Mouse (Mus musculus): ENCODE results near the gene Hist3h2a. TPM values are rescaled to one million over a fixed set of nuclear protein-coding genes. Genes with fewer than 3 reads are reported as not detected.

Hist3h2a gene
- polyA plus RNA-seq, 1 experiment = 14.8 TPM

DNA sequence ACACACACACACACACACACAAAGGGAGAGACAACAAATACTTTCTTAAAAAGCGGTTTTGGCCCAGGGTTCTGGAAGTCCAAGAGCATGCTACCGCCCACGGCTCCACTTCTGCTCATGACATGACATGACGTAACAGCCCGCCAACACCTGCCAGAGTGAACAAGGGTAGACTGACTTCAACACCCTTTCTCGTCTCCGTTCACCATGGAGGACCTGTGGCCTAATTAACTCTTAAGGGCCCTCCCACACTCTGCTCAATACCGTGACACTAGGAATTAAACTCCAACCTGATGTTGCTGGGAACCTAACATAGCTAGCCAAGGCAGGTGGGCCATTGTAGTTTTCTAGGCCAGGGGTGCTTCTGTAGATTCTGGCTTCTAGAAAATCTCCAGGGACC lies 14.5 kb downstream of the Hist3h2a start:
- TF ChIP-seq POLR2A (IDR thresholded peaks at IDR 0.05; ENCODE audit: low read depth, low read length) (no peak), CTCF (IDR thresholded peaks at IDR 0.05; ENCODE audit: extremely low read depth, insufficient read depth, insufficient read length, insufficient replicate concordance) (no peak)
- Histone ChIP-seq H3K27me3 (ENCODE audit: control insufficient read depth, insufficient read depth, low read length) (no peaks in the 10 kb centered on the region), H3K4me3 (ENCODE audit: extremely low read depth, insufficient read depth, insufficient read length) (no peak overlapping the region), H3K36me3 (ENCODE audit: control insufficient read depth, insufficient read depth, low read length) (peaks cover 6% of the 10 kb centered on the region), H3K27ac (ENCODE audit: insufficient read depth, low read length) (no peak overlapping the region), H3K4me1 (ENCODE audit: control insufficient read depth, insufficient read depth, insufficient read length) (no peaks in the 10 kb centered on the region)
- WGBS = 89% methylated on average over 8 of the region's 8 CpGs
- no peak for DNase-seq (ENCODE audit: low read depth in 1 of 2, low spot score in 2 of 2)

DNA sequence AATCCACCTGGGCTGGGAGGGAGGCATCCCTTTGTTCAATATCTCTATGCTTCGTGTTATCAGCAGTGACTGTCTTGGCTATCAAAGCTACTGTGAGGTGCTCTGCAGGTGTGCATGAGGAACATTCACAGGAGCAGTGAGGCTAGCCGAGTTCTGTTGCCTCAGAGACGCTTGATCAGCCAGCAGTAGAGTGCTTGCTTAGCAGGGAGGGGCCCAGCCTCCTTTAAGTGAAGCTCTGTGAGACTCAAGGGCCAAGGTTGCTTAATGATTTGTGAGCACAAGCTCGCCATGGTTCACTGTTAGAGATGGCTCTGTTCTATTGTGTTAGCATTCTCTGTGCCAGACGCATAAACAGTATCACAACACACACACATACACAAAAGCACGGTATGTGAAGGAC lies 15.2 kb downstream of the Hist3h2a start:
- Histone ChIP-seq H3K4me1 (ENCODE audit: control insufficient read depth, insufficient read depth, insufficient read length) (no peaks in the 10 kb centered on the region), H3K4me3 (ENCODE audit: extremely low read depth, insufficient read depth, insufficient read length) (no peak overlapping the region), H3K27ac (ENCODE audit: insufficient read depth, low read length) (no peak overlapping the region), H3K27me3 (ENCODE audit: control insufficient read depth, insufficient read depth, low read length) (no peaks in the 10 kb centered on the region), H3K36me3 (ENCODE audit: control insufficient read depth, insufficient read depth, low read length) (peaks cover 6% of the 10 kb centered on the region)
- TF ChIP-seq POLR2A (IDR thresholded peaks at IDR 0.05; ENCODE audit: low read depth, low read length) (no peak), CTCF (IDR thresholded peaks at IDR 0.05; ENCODE audit: extremely low read depth, insufficient read depth, insufficient read length, insufficient replicate concordance) (no peak)
- no peak for DNase-seq (ENCODE audit: low read depth in 1 of 2, low spot score in 2 of 2)
- WGBS = 59% methylated on average over 6 of the region's 6 CpGs

DNA sequence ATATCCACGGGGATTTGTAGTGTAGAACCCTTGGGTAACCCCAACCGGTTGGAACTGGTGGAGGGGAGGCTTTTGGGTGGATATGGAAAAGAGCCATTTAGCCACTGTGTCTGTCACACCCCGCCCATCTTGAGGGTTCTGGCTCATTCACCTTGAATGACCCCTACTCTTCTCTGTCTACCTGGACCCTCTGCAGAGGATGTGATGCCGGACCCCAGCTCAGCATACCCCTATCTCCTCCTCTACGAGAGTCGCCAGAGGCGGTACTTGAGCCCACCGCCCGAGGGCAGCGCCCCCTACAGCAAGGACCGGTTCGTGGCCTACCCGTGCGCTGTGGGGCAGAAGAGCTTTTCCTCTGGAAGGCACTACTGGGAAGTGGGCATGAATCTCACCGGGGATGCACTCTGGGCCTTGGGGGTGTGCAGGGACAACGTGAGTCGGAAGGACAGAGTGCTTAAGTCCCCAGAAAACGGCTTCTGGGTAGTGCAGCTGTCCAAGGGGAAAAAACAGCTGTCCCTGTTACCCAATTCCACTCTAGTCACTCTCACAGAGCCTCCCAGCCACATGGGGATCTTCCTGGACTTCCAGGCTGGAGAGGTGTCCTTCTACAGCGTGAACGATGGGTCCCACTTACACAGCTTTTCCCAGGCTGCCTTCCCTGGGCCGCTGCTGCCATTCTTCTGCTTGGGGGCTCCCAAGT lies 16.5 kb downstream of the Hist3h2a start:
- TF ChIP-seq POLR2A (IDR thresholded peaks at IDR 0.05; ENCODE audit: low read depth, low read length) = no peak
- TF ChIP-seq CTCF (IDR thresholded peaks at IDR 0.05; ENCODE audit: extremely low read depth, insufficient read depth, insufficient read length, insufficient replicate concordance) = no peak
- WGBS = 94% methylated on average over 21 of the region's 21 CpGs

DNA sequence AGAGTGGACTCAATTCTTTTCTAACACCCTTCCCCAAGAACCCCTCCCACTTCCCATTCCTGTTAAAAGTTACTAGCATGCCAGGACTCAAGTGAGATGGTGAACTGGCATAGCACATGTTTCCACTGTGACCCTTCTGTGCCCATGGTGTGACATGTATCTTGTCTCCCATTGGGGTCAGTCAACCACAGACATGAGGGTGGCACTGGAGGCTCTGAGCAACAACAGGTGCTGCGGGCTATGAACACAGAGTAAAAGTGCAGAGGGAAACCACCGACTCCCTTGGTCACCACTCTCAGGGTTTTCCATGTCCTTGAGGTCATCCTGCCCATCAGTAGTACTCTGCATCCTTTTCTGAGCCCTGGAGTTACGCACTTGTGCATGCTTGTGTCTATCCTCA lies 17.3 kb downstream of the Hist3h2a start:
- H3K27ac ChIP-seq (ENCODE audit: insufficient read depth, low read length) = no peak overlapping the region
- DNase-seq (ENCODE audit: low read depth in 1 of 2, low spot score in 2 of 2) = no peak
- no peaks in the 10 kb centered on the region for H3K4me1 ChIP-seq (ENCODE audit: control insufficient read depth, insufficient read depth, insufficient read length)
- WGBS = 73% methylated on average over 3 of the region's 3 CpGs
- no peak for TF ChIP-seq CTCF (IDR thresholded peaks at IDR 0.05; ENCODE audit: extremely low read depth, insufficient read depth, insufficient read length, insufficient replicate concordance)
- TF ChIP-seq POLR2A (IDR thresholded peaks at IDR 0.05; ENCODE audit: low read depth, low read length) = no peak
- peaks cover 6% of the 10 kb centered on the region for H3K36me3 ChIP-seq (ENCODE audit: control insufficient read depth, insufficient read depth, low read length)
- no peaks in the 10 kb centered on the region for H3K27me3 ChIP-seq (ENCODE audit: control insufficient read depth, insufficient read depth, low read length)
- H3K4me3 ChIP-seq (ENCODE audit: extremely low read depth, insufficient read depth, insufficient read length) = no peak overlapping the region

More for the DNA sequence above, 16.5 kb downstream of the Hist3h2a start:
- Histone ChIP-seq H3K4me1 (ENCODE audit: control insufficient read depth, insufficient read depth, insufficient read length) (no peaks in the 10 kb centered on the region), H3K27ac (ENCODE audit: insufficient read depth, low read length) (no peak overlapping the region), H3K27me3 (ENCODE audit: control insufficient read depth, insufficient read depth, low read length) (no peaks in the 10 kb centered on the region), H3K36me3 (ENCODE audit: control insufficient read depth, insufficient read depth, low read length) (peaks cover 6% of the 10 kb centered on the region), H3K4me3 (ENCODE audit: extremely low read depth, insufficient read depth, insufficient read length) (no peak overlapping the region)
- DNase-seq (ENCODE audit: low read depth in 1 of 2, low spot score in 2 of 2) = no peak

DNA sequence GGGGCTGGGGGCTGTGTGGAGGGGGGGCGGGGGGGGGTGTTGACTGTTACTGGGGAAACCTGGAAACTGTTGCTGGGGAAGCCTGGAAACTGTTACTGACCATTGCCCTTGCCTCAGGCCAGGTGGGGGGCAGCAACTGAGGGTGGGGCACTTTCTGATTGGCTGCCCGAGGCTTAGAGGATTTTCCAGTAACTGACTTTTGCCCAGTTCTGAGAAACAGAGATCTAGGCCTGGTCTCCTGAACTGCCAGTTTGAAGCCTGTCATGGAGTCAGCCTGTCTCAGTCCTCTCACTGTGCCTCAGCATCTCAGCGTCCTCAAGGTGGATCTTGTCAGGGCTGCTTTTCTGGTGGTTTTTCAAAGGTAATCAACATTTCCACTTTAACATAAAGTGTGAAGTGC lies 19.9 kb downstream of the Hist3h2a start:
- no peak for DNase-seq (ENCODE audit: low read depth in 1 of 2, low spot score in 2 of 2)
- Histone ChIP-seq H3K27me3 (ENCODE audit: control insufficient read depth, insufficient read depth, low read length) (no peaks in the 10 kb centered on the region), H3K4me3 (ENCODE audit: extremely low read depth, insufficient read depth, insufficient read length) (no peak overlapping the region), H3K27ac (ENCODE audit: insufficient read depth, low read length) (no peak overlapping the region), H3K36me3 (ENCODE audit: control insufficient read depth, insufficient read depth, low read length) (peaks cover 6% of the 10 kb centered on the region), H3K4me1 (ENCODE audit: control insufficient read depth, insufficient read depth, insufficient read length) (peaks cover 2% of the 10 kb centered on the region; the same call in 1 of the 2 replicates)
- WGBS = 85% methylated on average over 3 of the region's 3 CpGs
- TF ChIP-seq CTCF (IDR thresholded peaks at IDR 0.05; ENCODE audit: extremely low read depth, insufficient read depth, insufficient read length, insufficient replicate concordance) (no peak), POLR2A (IDR thresholded peaks at IDR 0.05; ENCODE audit: low read depth, low read length) (no peak)

DNA sequence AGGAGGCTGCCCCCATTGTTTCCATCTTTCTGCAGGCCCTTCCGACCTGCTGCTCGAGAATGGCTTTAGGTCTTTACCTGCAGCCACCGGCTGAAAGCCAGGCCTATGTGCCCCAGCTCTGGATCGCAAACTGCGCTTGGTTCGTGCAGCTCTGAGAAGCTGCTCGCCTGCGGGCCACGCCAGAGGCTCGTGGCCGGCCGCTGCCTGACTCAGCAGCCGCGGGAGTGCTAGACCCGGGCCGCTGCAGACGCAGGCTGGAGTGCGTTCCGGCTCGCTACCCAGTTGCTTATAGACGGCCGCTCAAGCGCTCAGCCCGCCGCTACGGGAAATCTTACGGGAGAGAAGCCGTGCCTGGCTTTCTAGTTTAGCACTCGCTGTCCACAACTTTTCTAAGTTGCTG lies 22.7 kb downstream of the Hist3h2a start:
- H3K4me3 ChIP-seq (ENCODE audit: extremely low read depth, insufficient read depth, insufficient read length) = peak overlapping the region; percentile 98
- 0 out of 2 replicates have a peak, but pooled peaks cover 1% of the 10 kb centered on the region for H3K36me3 ChIP-seq (ENCODE audit: control insufficient read depth, insufficient read depth, low read length)
- DNase-seq (ENCODE audit: low read depth in 1 of 2, low spot score in 2 of 2) = no peak
- no peaks in the 10 kb centered on the region for H3K27me3 ChIP-seq (ENCODE audit: control insufficient read depth, insufficient read depth, low read length)
- peak overlapping the region; percentile 89 for H3K27ac ChIP-seq (ENCODE audit: insufficient read depth, low read length)
- TF ChIP-seq CTCF (IDR thresholded peaks at IDR 0.05; ENCODE audit: extremely low read depth, insufficient read depth, insufficient read length, insufficient replicate concordance) = no peak
- no peak for TF ChIP-seq POLR2A (IDR thresholded peaks at IDR 0.05; ENCODE audit: low read depth, low read length)
- H3K4me1 ChIP-seq (ENCODE audit: control insufficient read depth, insufficient read depth, insufficient read length) = peaks cover 19% of the 10 kb centered on the region; the same call in 1 of the 2 replicates
- under 1% methylated on average over 29 of the region's 29 CpGs for WGBS

DNA sequence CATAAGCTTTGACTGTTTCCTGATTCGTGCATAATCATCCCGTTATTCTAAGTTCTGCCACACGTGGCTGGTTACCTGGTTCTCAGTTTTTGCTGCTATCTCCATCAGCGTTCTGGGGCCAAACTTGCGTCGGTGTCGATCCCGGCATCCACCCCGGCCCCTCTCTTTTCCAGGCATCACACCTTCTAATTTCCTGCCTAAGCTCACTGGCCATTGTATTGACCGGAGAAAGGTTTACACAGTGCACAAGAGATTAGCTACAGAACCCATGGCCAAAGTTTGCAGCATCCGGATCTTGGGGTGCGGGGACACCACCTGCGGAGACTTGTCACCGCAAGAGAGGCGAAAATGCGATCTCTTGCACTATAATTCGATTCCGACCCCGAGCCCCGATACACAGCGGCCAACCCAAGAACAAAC lies 23.1 kb downstream of the Hist3h2a start:
- TF ChIP-seq POLR2A (IDR thresholded peaks at IDR 0.05; ENCODE audit: low read depth, low read length) = no peak
- no peak for TF ChIP-seq CTCF (IDR thresholded peaks at IDR 0.05; ENCODE audit: extremely low read depth, insufficient read depth, insufficient read length, insufficient replicate concordance)
- under 1% methylated on average over 21 of the region's 21 CpGs for WGBS
- H3K4me1 ChIP-seq (ENCODE audit: control insufficient read depth, insufficient read depth, insufficient read length) = peaks cover 23% of the 10 kb centered on the region; the same call in 1 of the 2 replicates

More for the DNA sequence above, 23.1 kb downstream of the Hist3h2a start:
- Histone ChIP-seq H3K27ac (ENCODE audit: insufficient read depth, low read length) (peak overlapping the region; percentile 89), H3K4me3 (ENCODE audit: extremely low read depth, insufficient read depth, insufficient read length) (peak overlapping the region; percentile 98), H3K27me3 (ENCODE audit: control insufficient read depth, insufficient read depth, low read length) (no peaks in the 10 kb centered on the region), H3K36me3 (ENCODE audit: control insufficient read depth, insufficient read depth, low read length) (peaks cover under 1% of the 10 kb centered on the region; the same call in 1 of the 2 replicates)
- DNase-seq (ENCODE audit: low read depth in 1 of 2, low spot score in 2 of 2) = no peak
